Mouse (Mus musculus) forebrain, embryonic 13.5 days (tissue): ENCODE data around the gene Col11a2. TPM values are rescaled to one million over a fixed set of nuclear protein-coding genes. Genes with fewer than 3 reads are reported as not detected.
"Not testable (repeated sequence)": the region's sequence is repeated elsewhere in the genome, so short reads cannot be mapped to it uniquely, and the experiment has no call there.

Source experiments
- ATAC-seq: fragments of 200-750 bp; cut with Nextera tagmentation; 2 replicates; pipeline ENCODE4 v1.8.0; 2017
- H3K27ac ChIP-seq: fragments of 300-500 bp; sonication (generic); 2 replicates; pipeline ENCODE4 v1.5.1; 2015; ENCODE audit warnings: inconsistent platforms, mild to moderate bottlenecking, moderate library complexity
- H3K27me3 ChIP-seq: fragments of 300-500 bp; sonication (generic); 2 replicates; pipeline ENCODE4 v1.6.1; 2015; ENCODE audit warnings: mild to moderate bottlenecking, inconsistent platforms
- H3K36me3 ChIP-seq: fragments of 300-500 bp; sonication (generic); 2 replicates; pipeline ENCODE4 v1.6.1; 2015; ENCODE audit warnings: mild to moderate bottlenecking, inconsistent platforms; ENCODE audit not compliant: poor library complexity, severe bottlenecking
- H3K4me1 ChIP-seq: fragments of 300-500 bp; sonication (generic); 2 replicates; pipeline ENCODE4 v1.6.1; 2015; ENCODE audit warnings: inconsistent platforms
- H3K4me2 ChIP-seq: fragments of 300-500 bp; sonication (generic); 2 replicates; pipeline ENCODE4 v1.6.1; 2015; ENCODE audit warnings: inconsistent platforms, mild to moderate bottlenecking, moderate library complexity
- H3K4me3 ChIP-seq: fragments of 300-500 bp; sonication (generic); 2 replicates; pipeline ENCODE4 v1.5.1; 2015; ENCODE audit warnings: mild to moderate bottlenecking, inconsistent platforms
- H3K9ac ChIP-seq: fragments of 300-500 bp; sonication (generic); 2 replicates; pipeline ENCODE4 v1.6.1; 2015; ENCODE audit warnings: mild to moderate bottlenecking, inconsistent platforms
- H3K9me3 ChIP-seq: fragments of 300-500 bp; sonication (generic); replicated peaks from 2 replicates; pipeline ENCODE4 v1.6.1; 2016; ENCODE audit warnings: inconsistent platforms
- WGBS: fragments of 180-500 bp; shearing (Covaris S2); methylation state at CpG from one replicate; pipeline ENCODE4 v1.1.7; 2015; 5-methylcytosine and 5-hydroxymethylcytosine counted together
- polyA plus RNA-seq: library from polyadenylated mRNA; unstranded; fragments of >200 nt; fragmentation: Nextera tagmentation; extraction: Ambion mirVana; gene quantifications from 2 replicates; pipeline ENCODE4 v1.2.1, GENCODE M21; 2015

The Col11a2 gene
- 0.80 and 1.3 TPM in 2 replicates for polyA plus RNA-seq

DNA sequence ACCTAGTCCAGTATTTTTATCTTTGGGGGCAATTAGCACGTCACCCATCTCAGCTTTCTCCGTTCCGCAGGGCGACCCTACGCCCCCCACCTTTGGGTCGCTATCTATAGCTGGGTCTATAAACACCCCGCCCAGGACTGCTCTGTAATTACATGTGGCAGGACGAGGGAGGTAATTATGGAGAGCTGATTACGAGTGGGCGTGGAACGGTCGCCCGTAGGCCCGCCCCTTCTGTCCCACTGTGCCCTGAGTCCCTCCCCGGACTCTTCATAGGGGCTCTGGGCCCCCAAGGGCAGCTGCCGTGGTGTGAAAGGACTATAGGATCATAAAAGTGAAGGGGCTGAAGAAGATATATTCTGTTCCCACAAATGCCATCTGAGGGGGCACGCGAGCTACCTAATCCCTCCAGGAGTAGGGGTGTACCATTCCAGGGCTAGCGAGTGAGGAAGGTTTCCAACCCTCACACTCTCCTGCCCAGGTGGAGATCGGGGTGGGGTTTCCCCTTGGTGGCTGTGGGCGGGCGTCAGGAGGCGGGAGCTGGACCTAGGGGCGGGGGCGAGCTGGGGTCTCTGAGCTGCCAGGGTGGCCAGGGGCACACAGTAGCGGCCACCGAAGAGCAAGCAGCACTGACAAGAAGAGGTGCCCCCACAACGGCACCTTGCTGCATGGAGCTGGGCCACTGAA lies at the start of gene Col11a2:
Gene Col11a2 (plus strand): TSS at position 560 of the 684 bp plus-strand sequence.
- H3K9me3 ChIP-seq: no peaks in the 10 kb centered on the region
- peak; percentile 75 for ATAC-seq
- H3K4me2 ChIP-seq: peak within 1 kb of the TSS; percentile 71
- H3K27me3 ChIP-seq: 0 out of 2 replicates have a peak, but pooled peaks cover 7% of the 10 kb centered on the region
- H3K4me3 ChIP-seq: peak within 1 kb of the TSS; percentile 36
- H3K9ac ChIP-seq: peak within 1 kb of the TSS; percentile 66
- H3K27ac ChIP-seq: peak within 1 kb of the TSS; percentile 31
- H3K36me3 ChIP-seq: peaks cover 40% of the 10 kb centered on the region
- WGBS: 5% methylated on average over 28 of the region's 28 CpGs
- peaks cover 37% of the 10 kb centered on the region for H3K4me1 ChIP-seq

DNA sequence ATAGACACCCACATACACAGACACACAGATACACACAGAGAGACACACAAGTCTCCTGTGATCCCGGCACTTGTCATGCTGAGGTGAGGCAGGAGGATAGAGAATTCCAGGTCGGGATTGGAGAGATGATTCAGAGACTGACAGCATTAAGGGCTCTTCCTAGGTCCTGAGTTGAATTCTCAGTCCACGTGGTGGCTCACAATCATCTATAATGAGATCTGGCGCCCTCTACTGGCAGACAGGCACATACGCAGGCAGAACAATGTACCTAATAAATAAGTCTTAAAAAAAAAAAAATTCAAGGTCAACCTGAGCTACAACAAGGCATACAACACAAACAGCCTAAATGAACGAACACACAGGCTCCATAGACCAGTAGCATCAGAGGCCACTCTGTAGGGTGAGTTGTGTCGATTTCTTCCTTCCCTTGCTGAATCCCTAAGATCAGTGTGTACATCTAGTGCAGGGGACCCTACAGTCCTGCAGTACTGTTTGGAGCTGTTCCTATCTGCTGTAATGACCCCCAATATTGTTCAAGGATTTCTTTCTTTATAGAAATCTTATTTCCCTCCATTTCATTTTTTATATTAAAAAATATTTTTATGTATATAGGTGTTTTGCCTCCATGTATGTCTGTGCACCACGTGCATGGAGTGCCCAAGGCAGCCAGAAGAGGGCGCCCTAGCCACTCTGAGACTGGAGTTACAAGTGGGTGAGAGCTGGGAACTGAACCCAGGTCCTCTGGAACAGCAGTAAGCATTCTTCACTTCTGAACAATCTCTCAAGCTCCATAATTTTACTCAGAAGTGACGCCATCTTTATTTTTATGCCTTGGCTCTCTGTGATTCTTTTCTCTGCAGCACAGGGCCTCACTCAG lies 47.2 kb upstream of the Col11a2 start:
- Histone ChIP-seq H3K9ac (no peak overlapping the region), H3K4me3 (no peak overlapping the region), H3K36me3 (no peaks in the 10 kb centered on the region), H3K4me2 (no peak overlapping the region), H3K27ac (no peak overlapping the region), H3K9me3 (no peaks in the 10 kb centered on the region), H3K27me3 (no peaks in the 10 kb centered on the region), H3K4me1 (no peaks in the 10 kb centered on the region)
- 31% methylated on average over 10 of the region's 10 CpGs for WGBS
- ATAC-seq: 0 out of 2 replicates have a peak, but pooled peaks have one; percentile 41

DNA sequence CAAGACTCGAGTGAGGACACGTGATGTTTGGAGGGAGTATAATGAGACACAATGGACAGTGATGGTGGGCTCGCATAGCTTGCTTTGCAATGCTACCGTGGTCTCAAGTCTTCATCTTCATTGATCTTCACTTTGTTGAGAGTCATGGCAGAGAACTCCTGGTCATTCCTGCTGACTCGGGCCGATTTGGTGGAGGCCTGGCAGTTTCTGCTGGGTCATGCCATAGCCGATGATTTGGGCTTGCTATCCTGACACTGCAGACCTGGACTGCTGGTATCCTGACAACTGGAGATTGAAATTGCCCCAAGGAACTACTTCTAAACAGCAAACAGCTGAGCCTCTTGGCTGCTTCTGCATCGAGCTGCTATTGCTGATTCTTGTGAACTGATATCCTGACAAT lies 44.3 kb upstream of the Col11a2 start:
- Histone ChIP-seq H3K4me2 (no peak overlapping the region), H3K36me3 (no peaks in the 10 kb centered on the region), H3K4me3 (no peak overlapping the region), H3K27me3 (peaks cover 14% of the 10 kb centered on the region), H3K9me3 (no peaks in the 10 kb centered on the region), H3K27ac (no peak overlapping the region), H3K9ac (no peak overlapping the region), H3K4me1 (peaks cover 6% of the 10 kb centered on the region)
- no peak for ATAC-seq
- WGBS: 89% methylated on average over 8 of the region's 8 CpGs

DNA sequence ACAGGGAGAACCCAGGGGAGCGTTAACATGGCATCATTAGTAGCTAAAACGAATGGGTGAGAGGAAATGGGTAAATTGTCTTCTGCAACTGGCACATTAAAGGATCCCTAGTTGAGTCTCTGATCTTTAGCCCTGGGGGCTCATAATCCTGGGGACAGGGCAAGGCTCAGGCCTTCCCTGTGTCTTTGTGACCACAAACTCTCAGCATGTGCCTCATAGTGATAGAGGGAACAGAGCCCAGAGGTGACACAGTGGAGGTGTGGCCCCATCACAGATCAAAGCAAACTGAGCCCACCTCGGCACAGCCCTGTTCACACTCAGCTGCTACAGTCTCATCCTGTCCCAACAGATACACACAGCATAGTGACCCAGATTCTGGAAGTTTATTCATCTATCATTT lies 43.6 kb upstream of the Col11a2 start:
- Histone ChIP-seq H3K27ac (no peak overlapping the region), H3K9me3 (no peaks in the 10 kb centered on the region), H3K4me2 (no peak overlapping the region), H3K4me1 (peaks cover 11% of the 10 kb centered on the region), H3K4me3 (no peak overlapping the region), H3K36me3 (no peaks in the 10 kb centered on the region), H3K27me3 (peaks cover 21% of the 10 kb centered on the region), H3K9ac (no peak overlapping the region)
- no peak for ATAC-seq
- 78% methylated on average over 3 of the region's 3 CpGs for WGBS

DNA sequence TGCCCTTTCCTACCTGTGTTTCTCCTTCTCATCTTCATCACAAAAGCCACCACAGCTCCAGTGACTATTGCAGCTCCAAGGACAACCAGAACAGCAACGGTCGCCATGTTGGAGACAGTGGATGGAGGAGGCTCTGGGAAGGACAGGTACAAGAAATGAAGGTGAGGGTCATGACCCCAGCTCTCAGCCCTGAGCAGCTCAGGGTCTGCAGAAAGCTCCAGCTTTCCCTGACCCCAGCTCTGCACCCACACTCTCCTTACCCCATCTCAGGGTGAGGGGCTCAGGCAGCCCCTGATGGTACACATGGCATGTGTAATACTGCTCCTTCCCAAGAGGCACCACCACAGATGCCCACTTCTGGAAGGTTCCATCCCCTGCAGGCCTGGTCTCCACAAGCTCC lies 42.2 kb upstream of the Col11a2 start:
- H3K9me3 ChIP-seq, H3K9ac ChIP-seq, H3K36me3 ChIP-seq, H3K27ac ChIP-seq, H3K4me3 ChIP-seq, ATAC-seq, H3K4me2 ChIP-seq: not testable (repeated sequence)
- H3K4me1 ChIP-seq: peaks cover 11% of the 10 kb centered on the region
- H3K27me3 ChIP-seq: peaks cover 35% of the 10 kb centered on the region
- 96% methylated on average over 2 of the region's 2 CpGs for WGBS

DNA sequence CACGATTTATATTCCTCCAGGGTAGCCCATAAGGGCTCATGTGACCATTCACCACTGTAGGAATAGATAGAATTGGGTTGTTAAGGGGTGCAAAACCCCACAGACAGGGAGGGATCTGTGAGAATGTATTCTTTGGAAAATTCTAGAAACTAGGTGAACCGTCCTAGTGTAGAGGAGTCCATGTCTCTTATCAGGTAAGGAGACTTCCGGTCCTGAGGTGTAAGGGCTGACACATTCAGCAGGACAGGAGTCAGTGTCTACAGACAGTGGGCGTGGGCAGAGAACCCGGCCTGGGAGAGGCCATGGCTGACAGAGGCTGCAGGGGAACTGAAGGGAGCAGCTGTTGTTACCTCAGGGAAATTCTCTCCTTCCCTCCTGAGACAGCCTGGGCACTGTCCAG lies 40.5 kb upstream of the Col11a2 start:
- not testable (repeated sequence) for H3K36me3 ChIP-seq, H3K9me3 ChIP-seq, H3K9ac ChIP-seq, H3K27ac ChIP-seq, H3K4me3 ChIP-seq, H3K4me2 ChIP-seq, ATAC-seq
- H3K4me1 ChIP-seq: peaks cover 11% of the 10 kb centered on the region
- 66% methylated on average over 5 of the region's 5 CpGs for WGBS
- peaks cover 39% of the 10 kb centered on the region for H3K27me3 ChIP-seq

DNA sequence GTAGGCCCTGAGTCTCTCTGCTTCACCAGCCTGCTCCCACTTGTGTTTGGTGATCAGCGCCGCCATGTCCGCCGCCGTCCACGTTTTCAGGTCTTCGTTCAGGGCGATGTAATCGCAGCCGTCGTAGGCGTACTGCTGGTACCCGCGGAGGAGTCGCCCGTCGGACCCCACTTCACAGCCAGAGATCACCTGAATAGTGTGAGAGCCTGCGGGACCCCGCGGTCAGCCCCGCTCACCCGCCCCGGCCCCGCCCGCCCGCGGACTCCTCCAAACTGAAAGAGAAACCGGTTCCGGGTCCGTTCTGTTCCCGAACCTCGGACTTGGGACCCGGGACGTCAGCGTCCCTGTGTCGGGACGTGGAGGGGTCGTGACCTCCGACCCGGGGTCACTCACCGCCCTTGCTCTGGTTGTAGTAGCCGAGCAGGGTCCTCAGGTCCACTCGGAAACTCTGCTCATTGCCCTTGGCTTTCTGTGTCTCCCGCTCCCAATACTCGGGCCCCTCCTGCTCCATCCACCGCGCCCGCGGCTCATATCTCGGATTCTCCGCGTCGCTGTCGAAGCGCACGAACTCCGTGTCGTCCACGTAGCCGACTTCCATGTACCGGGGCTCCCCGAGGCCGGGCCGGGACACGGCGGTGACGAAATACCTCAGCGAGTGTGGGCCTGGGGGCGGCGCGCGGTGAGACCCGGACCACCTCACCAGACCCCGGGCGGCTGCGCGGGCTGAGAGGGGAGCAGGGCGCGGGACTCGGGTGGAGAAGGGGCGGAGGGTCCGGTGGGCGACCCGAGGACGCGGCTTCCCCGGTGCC lies 39.7 kb upstream of the Col11a2 start:
- Histone ChIP-seq H3K4me1 (peaks cover 11% of the 10 kb centered on the region), H3K9me3 (no peaks in the 10 kb centered on the region), H3K36me3 (no peaks in the 10 kb centered on the region), H3K4me3 (peak overlapping the region; percentile 53), H3K27ac (no peak overlapping the region), H3K27me3 (peaks cover 39% of the 10 kb centered on the region), H3K4me2 (peak overlapping the region; percentile 96), H3K9ac (peak overlapping the region; percentile 67)
- peak; percentile 16; the same call in 1 of the 2 replicates for ATAC-seq
- WGBS: 2% methylated on average over 87 of the region's 87 CpGs

DNA sequence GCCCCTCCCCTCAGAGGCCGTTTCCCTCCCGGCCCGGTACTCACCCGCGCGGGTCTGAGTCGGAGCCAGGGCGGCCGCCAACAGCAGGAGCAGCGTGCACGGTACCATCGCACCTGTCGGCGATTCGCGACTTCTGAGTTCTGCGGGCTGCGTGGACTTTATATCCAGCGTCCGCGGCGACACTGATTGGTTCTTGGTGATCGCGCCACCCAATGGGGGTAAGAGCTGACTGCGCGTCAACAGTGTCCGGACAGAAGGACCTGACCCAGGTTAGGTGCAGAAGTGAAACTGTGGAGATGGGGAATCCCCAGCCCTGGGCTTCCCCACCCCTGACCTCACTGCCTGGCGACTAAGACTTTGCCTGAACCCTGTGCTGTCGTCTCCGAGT lies 39.1 kb upstream of the Col11a2 start, which contains the start of gene H2-K1:
Gene H2-K1 (minus strand): TSS at position 198 of the 388 bp plus-strand sequence.
- H3K9ac ChIP-seq: peak within 1 kb of the TSS; percentile 67
- peak within 1 kb of the TSS; percentile 53 for H3K4me3 ChIP-seq
- H3K27me3 ChIP-seq: peaks cover 39% of the 10 kb centered on the region
- no peaks in the 10 kb centered on the region for H3K9me3 ChIP-seq
- peak; percentile 43; the same call in 1 of the 2 replicates for ATAC-seq
- H3K36me3 ChIP-seq: no peaks in the 10 kb centered on the region
- peaks cover 11% of the 10 kb centered on the region for H3K4me1 ChIP-seq
- H3K4me2 ChIP-seq: peak within 1 kb of the TSS; percentile 96
- WGBS: under 1% methylated on average over 29 of the region's 30 CpGs
- no peak within 1 kb of the TSS for H3K27ac ChIP-seq

DNA sequence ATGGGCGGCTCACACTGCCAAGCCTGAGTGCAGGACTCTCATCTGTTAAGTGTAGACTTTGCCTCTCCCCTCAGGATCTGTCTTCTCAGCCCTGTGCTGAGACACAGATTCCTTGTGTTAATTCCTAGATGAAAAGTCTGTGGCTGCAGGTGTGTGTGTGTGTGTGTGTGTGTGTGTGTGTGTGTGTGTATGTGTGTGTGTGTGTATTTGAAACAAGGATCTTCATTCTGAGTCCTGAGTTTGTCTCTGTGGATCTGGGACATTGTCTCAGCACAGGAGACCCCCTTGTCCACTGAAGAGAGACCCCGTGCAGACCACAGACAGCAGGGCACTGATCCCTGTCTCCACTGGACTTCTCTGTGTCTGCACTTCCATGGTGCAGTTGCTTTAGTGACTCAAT lies 38.4 kb upstream of the Col11a2 start:
- H3K27ac ChIP-seq, H3K9me3 ChIP-seq, H3K4me3 ChIP-seq, H3K36me3 ChIP-seq, H3K9ac ChIP-seq, ATAC-seq, H3K4me2 ChIP-seq: not testable (repeated sequence)
- Histone ChIP-seq H3K27me3 (peaks cover 39% of the 10 kb centered on the region), H3K4me1 (peaks cover 11% of the 10 kb centered on the region)
- WGBS: 49% methylated on average over 2 of the region's 2 CpGs

DNA sequence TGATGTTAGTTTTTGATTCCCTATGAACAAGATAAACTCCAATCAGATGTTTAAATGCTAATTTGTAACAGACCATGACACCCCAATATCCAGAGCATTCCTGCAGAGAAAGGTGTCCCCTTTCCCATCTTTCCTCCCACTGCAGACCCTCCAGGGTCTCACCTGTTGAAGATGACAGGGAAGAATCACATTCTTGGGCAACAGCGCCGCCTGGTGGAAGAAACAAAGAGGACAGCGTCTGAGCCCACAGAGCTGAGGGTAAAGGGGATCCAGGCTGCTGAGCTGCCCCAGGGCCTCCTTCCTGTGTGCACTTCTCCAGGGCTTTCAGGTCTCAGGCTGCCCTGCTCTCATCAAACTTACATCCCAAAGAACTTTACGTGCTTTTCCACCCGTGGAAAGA lies 35.8 kb upstream of the Col11a2 start:
- Histone ChIP-seq H3K27ac (no peak overlapping the region), H3K4me2 (no peak overlapping the region), H3K9me3 (no peaks in the 10 kb centered on the region), H3K36me3 (no peaks in the 10 kb centered on the region), H3K9ac (no peak overlapping the region), H3K27me3 (peaks cover 39% of the 10 kb centered on the region), H3K4me1 (peaks cover 11% of the 10 kb centered on the region), H3K4me3 (no peak overlapping the region)
- 5% methylated on average over 5 of the region's 5 CpGs for WGBS
- ATAC-seq: no peak

DNA sequence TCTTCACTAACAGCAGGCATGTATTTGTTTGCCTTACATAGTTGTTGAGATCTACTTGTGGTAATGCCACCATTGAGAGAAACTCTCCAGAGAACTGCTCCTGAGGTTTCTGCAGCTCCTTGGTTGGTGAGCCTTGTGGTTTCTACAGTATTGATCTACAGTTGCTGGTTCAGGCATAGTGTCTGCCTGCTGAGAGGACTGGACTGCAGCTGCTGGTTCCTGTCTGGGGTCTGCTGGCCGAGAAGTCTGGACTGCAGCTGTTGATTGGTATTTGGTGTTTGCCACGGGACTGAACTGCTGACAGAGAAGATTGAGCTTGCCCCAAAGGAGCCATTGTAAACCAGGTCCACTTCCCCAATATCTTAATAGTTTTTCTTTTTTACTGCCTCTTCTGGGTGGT lies 32.7 kb upstream of the Col11a2 start:
- H3K4me1 ChIP-seq: no peaks in the 10 kb centered on the region
- no peak overlapping the region for H3K27ac ChIP-seq
- no peak overlapping the region for H3K9ac ChIP-seq
- 56% methylated on average over 2 of the region's 2 CpGs for WGBS
- H3K4me2 ChIP-seq: no peak overlapping the region
- no peak overlapping the region for H3K4me3 ChIP-seq
- no peaks in the 10 kb centered on the region for H3K36me3 ChIP-seq
- H3K27me3 ChIP-seq: peaks cover 9% of the 10 kb centered on the region
- H3K9me3 ChIP-seq: no peaks in the 10 kb centered on the region
- ATAC-seq: no peak
